Comparison of ENCODE assay signal across 15 mouse cellular contexts in the genomic region with DNA sequence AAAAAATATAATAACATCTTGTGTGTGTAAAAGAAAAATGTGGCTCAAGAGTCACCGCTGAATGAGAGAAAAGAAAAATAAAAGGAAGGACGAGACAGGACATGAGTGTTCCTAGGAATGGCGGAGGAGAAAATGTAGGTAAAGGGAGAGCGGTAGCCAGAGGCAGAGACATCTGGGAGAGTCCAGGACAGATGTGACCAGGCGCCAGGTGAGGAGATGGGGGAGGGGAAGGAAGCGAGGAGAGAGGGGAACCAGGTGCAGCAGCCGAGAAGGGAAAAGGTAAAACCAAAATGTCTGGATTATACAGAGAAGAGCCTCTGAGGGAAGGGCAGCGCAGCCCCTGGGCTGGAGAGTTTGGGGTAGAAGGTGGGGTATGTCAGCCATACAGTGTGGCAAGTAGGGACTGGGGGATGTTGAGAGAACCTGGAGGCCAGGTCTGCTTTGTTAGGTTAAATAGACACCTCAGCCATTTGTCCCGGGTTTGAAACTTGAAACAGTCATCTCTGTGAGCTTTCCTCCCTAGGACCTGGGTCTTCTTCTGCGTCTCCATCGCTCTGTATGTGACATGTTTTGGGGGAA. TPM values are rescaled to one million over a fixed set of nuclear protein-coding genes. Genes with fewer than 3 reads are reported as not detected.
A peak's percentile ranks its signal among the peaks of the same experiment; 100 is the strongest.
DNase-seq lines count a peak whose midpoint lies in the region; ATAC-seq and TF ChIP-seq lines count a peak whose summit lies in the region.
"Had no signal": no experiment of that assay in that cellular context is flagged by ENCODE, and none has a peak within 500 bp of the region (broad histone marks: within the 10 kb centered on the region; RNA-seq: fewer than 3 reads in every experiment).

No protein-coding gene starts in this region.

- peak overlapping the region; percentile 4; the same call in 1 of the 2 replicates for H3K9ac ChIP-seq in heart, embryonic 13.5 days
- H3K9ac ChIP-seq in lung, embryonic 14.5 days, result no peak overlapping the region
- no peak overlapping the region for H3K9ac ChIP-seq in embryonic facial prominence, embryonic 13.5 days
- no peak overlapping the region for H3K9ac ChIP-seq in stomach, embryonic 14.5 days (replicated peaks; ENCODE audit: low read depth, low read length)
- H3K9ac ChIP-seq: liver, embryonic 14.5 days had no signal

- H3K36me3 ChIP-seq in heart, embryonic 13.5 days, result no peaks in the 10 kb centered on the region
- H3K36me3 ChIP-seq in lung, embryonic 14.5 days (ENCODE audit: insufficient read depth), result no peaks in the 10 kb centered on the region
- H3K36me3 ChIP-seq in embryonic facial prominence, embryonic 13.5 days, result no peaks in the 10 kb centered on the region
- H3K36me3 ChIP-seq in stomach, embryonic 14.5 days (ENCODE audit: control insufficient read depth, insufficient read depth, low read length), result no peaks in the 10 kb centered on the region

- intact Hi-C loops in heart, postnatal 14 days (cut with DNase I), result no loop called here

- H3K4me3 ChIP-seq in heart, embryonic 13.5 days, result no peak overlapping the region
- H3K4me3 ChIP-seq in lung, embryonic 14.5 days (ENCODE audit: low read depth, low read length), result no peak overlapping the region
- no peak overlapping the region for H3K4me3 ChIP-seq in embryonic facial prominence, embryonic 13.5 days
- no peak overlapping the region for H3K4me3 ChIP-seq in stomach, embryonic 14.5 days (ENCODE audit: low read depth, low read length)
- H3K4me3 ChIP-seq: erythroblast, embryonic 14.5 days had no signal

- H3K27ac ChIP-seq in heart, embryonic 13.5 days (replicated peaks), result peak overlapping the region; percentile 91
- H3K27ac ChIP-seq in lung, embryonic 14.5 days (ENCODE audit: low read depth), result peak overlapping the region; percentile 88
- peak overlapping the region; percentile 86 for H3K27ac ChIP-seq in embryonic facial prominence, embryonic 13.5 days
- peak overlapping the region; percentile 80; the same call in 1 of the 2 replicates for H3K27ac ChIP-seq in stomach, embryonic 14.5 days (ENCODE audit: low read length)
- H3K27ac ChIP-seq: liver, embryonic 14.5 days had no signal

- no peaks in the 10 kb centered on the region for H3K27me3 ChIP-seq in heart, embryonic 13.5 days (replicated peaks)
- H3K27me3 ChIP-seq in lung, embryonic 14.5 days (ENCODE audit: insufficient read depth, low read length), result no peaks in the 10 kb centered on the region
- H3K27me3 ChIP-seq in embryonic facial prominence, embryonic 13.5 days, result no peaks in the 10 kb centered on the region
- H3K27me3 ChIP-seq in stomach, embryonic 14.5 days (ENCODE audit: control insufficient read depth, insufficient read depth, low read length), result no peaks in the 10 kb centered on the region

- no peak for DNase-seq in heart, postnatal 14 days
- no peak for DNase-seq in lung, embryonic 14.5 days
- no peak for DNase-seq in lung, adult 18-20 months
- DNase-seq in B cell, adult 2 months, result no peak
- DNase-seq in ovary, postnatal 36 days (ENCODE audit: low spot score), result no peak
- DNase-seq: adrenal gland, postnatal 10 days; heart, postnatal 36 days; spleen, adult 18-20 months; thymus, postnatal 36 days had no signal

- no peak overlapping the region for H3K4me2 ChIP-seq in heart, embryonic 13.5 days
- H3K4me2 ChIP-seq in lung, embryonic 14.5 days, result no peak overlapping the region
- H3K4me2 ChIP-seq in embryonic facial prominence, embryonic 13.5 days, result no peak overlapping the region
- H3K4me2 ChIP-seq in stomach, embryonic 14.5 days (replicated peaks; ENCODE audit: low read depth, low read length), result no peak overlapping the region

- peaks cover 57% of the 10 kb centered on the region for H3K4me1 ChIP-seq in heart, embryonic 13.5 days
- H3K4me1 ChIP-seq in lung, embryonic 14.5 days (ENCODE audit: insufficient read depth), result peaks cover 20% of the 10 kb centered on the region
- peaks cover 40% of the 10 kb centered on the region for H3K4me1 ChIP-seq in embryonic facial prominence, embryonic 13.5 days
- peaks cover 25% of the 10 kb centered on the region for H3K4me1 ChIP-seq in stomach, embryonic 14.5 days (ENCODE audit: control insufficient read depth, insufficient read depth, low read length)

- WGBS in heart, embryonic 13.5 days, result 68% methylated on average over 11 of the region's 11 CpGs
- 57% methylated on average over 11 of the region's 11 CpGs for WGBS in lung, embryonic 14.5 days
- WGBS in embryonic facial prominence, embryonic 13.5 days, result 54% methylated on average over 11 of the region's 11 CpGs
- WGBS in stomach, embryonic 14.5 days, result 59% methylated on average over 11 of the region's 11 CpGs

- TF ChIP-seq CTCF in lung, embryonic 14.5 days (IDR thresholded peaks at IDR 0.05; ENCODE audit: low read depth), result no peak

- no peak for ATAC-seq in heart, embryonic 13.5 days (ENCODE audit: extremely low read depth, insufficient number of reproducible peaks, low FRiP score, low TSS enrichment)
- ATAC-seq in lung, embryonic 14.5 days (ENCODE audit: insufficient read depth), result no peak
- no peak for ATAC-seq in embryonic facial prominence, embryonic 13.5 days (ENCODE audit: insufficient number of reproducible peaks, insufficient read depth, low FRiP score, low TSS enrichment, low read depth)
- ATAC-seq in stomach, embryonic 14.5 days (ENCODE audit: insufficient number of reproducible peaks, insufficient read depth, low FRiP score, low read depth), result no peak

- H3K9me3 ChIP-seq in heart, embryonic 13.5 days, result no peaks in the 10 kb centered on the region
- H3K9me3 ChIP-seq in lung, embryonic 14.5 days (ENCODE audit: low read depth, low read length), result no peaks in the 10 kb centered on the region
- no peaks in the 10 kb centered on the region for H3K9me3 ChIP-seq in embryonic facial prominence, embryonic 13.5 days
- H3K9me3 ChIP-seq in stomach, embryonic 14.5 days (ENCODE audit: control insufficient read depth, low read depth, low read length), result no peaks in the 10 kb centered on the region

RNA-seq across cellular contexts. Expression of gene Lax1, which starts 3.7 kb away (rescaled TPM):
- polyA plus RNA-seq in heart, embryonic 13.5 days (2015; fragmentation: Nextera tagmentation; extraction: Ambion mirVana), result 0.24 and 0.39 TPM in 2 replicates
- total RNA-seq in heart, postnatal 14 days (2021), result under 1 TPM; 0.19 to 0.51 TPM
- polyA plus RNA-seq in lung, embryonic 14.5 days (2014; fragmentation: Nextera tagmentation; extraction: Ambion mirVana), result 0.18 and 0.25 TPM in 2 replicates
- 1.2 and 1.3 TPM in 2 replicates for polyA plus RNA-seq in embryonic facial prominence, embryonic 13.5 days (2015; fragmentation: Nextera tagmentation; extraction: Ambion mirVana)
- polyA plus RNA-seq in stomach, embryonic 14.5 days (2014; fragmentation: Nextera tagmentation; extraction: Ambion mirVana), result 0.35 and 0.42 TPM in 2 replicates
- total RNA-seq: layer of hippocampus, postnatal 14 days had no signal

RNA-seq across cellular contexts. Expression of gene Gm38394, which starts 32.5 kb away (rescaled TPM):
- 3.0 and 3.2 TPM in 2 replicates for polyA plus RNA-seq in heart, embryonic 13.5 days (2015; fragmentation: Nextera tagmentation; extraction: Ambion mirVana)
- total RNA-seq in heart, postnatal 14 days (2021), result 10 to 100 TPM; 28.3 to 29.5 TPM
- 11.9 and 12.2 TPM in 2 replicates for polyA plus RNA-seq in lung, embryonic 14.5 days (2014; fragmentation: Nextera tagmentation; extraction: Ambion mirVana)
- 7.9 and 9.3 TPM in 2 replicates for polyA plus RNA-seq in embryonic facial prominence, embryonic 13.5 days (2015; fragmentation: Nextera tagmentation; extraction: Ambion mirVana)
- polyA plus RNA-seq in stomach, embryonic 14.5 days (2014; fragmentation: Nextera tagmentation; extraction: Ambion mirVana), result 18.2 and 18.6 TPM in 2 replicates

RNA-seq across cellular contexts. Expression of gene Zbed6, which starts 32.9 kb away (rescaled TPM):
- not detected in 2 replicates for polyA plus RNA-seq in heart, embryonic 13.5 days (2015; fragmentation: Nextera tagmentation; extraction: Ambion mirVana)
- 1 to 10 TPM; 3.4 to 5.8 TPM for total RNA-seq in heart, postnatal 14 days (2021)
- not detected in 2 replicates for polyA plus RNA-seq in lung, embryonic 14.5 days (2014; fragmentation: Nextera tagmentation; extraction: Ambion mirVana)
- not detected in 2 replicates for polyA plus RNA-seq in embryonic facial prominence, embryonic 13.5 days (2015; fragmentation: Nextera tagmentation; extraction: Ambion mirVana)
- polyA plus RNA-seq in stomach, embryonic 14.5 days (2014; fragmentation: Nextera tagmentation; extraction: Ambion mirVana), result not detected in 2 replicates
- polyA plus RNA-seq: erythroblast, embryonic 14.5 days had no signal
